Mouse (Mus musculus): ENCODE measurements around the gene Ergic1.

DNA sequence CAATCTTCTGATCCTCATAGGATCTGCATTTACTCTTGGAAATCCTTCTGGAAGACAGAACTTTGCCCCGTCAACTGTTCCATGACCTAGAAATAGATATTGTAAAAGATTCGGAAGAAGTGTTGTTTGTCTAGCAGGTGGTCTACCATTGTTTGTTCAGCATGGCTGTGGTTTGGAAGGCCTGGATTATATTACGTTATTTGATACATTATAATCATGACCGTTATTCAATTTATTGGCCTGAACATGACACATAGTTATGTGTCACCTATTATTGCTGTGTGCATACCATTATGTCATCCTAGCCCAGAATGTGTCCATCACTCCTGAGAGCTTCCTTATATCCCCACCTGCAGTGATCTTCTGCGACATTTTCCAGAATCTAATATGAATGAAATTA is 37.6 kb downstream of the Ergic1 start:
- no peak for TF ChIP-seq POLR2A (IDR thresholded peaks at IDR 0.05; ENCODE audit: borderline replicate concordance, extremely low read depth, low read depth, low read length)
- no peak for TF ChIP-seq CTCF (IDR thresholded peaks at IDR 0.05; ENCODE audit: insufficient read depth, low read length)

All from lung, adult 2 months (tissue).